Mouse (Mus musculus) v-Abl transformed pro-B cells (cell line): ENCODE measurements around the gene Sf1.

Experiments used
- in situ Hi-C, 2 experiments: fragments of 400-800 bp; cut with MboI; formaldehyde crosslinking; loops; one replicate each; pipeline ENCODE4 v1.15.1; 2025; ENCODE audit not compliant: unreplicated experiment in 2 of 2

Sf1 gene

DNA sequence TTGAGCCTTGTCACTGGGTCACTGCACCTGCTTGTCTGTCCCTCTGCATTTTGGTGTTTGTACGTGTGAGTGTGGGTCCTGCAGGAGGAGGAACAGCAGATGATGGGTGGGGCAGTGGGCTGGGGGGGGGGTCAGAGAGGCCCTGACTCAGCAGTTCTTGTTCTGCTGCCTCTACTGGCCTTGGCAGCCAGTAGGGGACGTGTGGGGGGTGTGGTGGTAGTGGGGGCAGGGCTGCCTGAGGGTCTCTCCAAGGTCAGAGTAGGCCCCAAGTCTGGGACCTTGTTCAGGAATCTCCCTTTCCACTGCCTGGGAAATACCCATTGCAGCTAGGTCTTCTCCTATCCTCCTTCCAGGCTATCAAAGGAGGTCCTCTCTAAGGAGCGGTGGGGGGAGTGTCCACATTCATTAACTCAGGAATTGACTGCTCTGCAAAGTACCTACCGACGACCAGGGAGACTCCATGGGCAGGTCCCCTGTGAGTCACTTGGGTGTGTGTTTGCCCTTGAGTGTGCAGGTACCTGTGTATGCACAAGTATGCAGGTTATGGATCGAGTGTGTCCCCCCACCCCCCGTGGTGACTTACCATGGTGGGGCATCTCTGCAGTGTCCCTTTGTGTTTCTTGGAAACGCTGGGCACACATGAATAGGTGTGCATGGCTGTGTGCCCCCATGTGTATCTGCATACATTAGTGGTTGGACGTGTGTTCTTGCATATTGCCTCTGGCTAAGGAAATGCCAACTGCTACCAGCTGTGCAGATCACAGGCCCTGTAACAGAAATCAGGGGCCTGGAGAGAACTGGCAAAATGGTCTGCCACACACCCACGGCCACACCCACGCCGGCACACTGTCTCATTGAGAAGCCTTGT, 53.6 kb downstream of the Sf1 start:
- in situ Hi-C loops: loop anchor here (5.0 to 10.0 kb wide), 5 partner anchors 35 to 158 kb away; no protein-coding TSS in a partner anchor

DNA sequence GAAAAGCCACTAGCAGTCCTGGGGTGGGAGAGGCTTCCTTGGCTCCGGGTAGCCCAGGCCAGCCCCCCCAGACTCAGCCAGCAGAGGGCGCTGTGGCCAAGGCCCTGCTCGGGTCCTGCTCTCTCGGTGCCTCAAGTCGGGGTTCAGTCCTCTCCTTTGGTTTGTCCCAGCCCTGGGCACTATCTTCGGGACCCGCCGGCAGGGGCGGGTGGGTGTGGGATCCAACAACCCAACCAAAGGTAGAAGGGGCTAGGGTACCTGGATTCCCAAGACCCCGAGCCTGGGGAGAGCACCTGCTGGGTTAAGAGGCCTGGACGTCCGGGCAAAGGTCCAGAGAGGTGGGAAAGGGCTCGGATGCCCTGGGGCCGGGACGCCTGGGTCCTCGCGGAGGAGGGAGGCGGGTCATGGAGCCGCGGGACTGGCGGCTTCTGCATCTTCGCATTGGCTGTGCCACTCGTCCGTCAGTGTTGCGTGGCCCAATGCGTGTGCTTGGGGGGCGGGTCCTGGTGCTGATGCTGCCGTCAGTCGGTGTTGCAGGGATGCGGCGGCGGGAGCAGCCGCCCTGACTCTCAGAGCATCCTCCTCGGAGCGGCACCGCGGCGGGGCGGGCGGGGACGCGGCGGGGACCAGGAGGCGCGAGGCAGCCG, 54.9 kb downstream of the Sf1 start, which contains the start of gene Nrxn2:
Nrxn2 (plus strand) TSS at position 499 of the 647 bp plus-strand sequence.
- in situ Hi-C loops: loop anchor here (5.0 to 10.0 kb wide), 5 partner anchors 34 to 156 kb away; no protein-coding TSS in a partner anchor

DNA sequence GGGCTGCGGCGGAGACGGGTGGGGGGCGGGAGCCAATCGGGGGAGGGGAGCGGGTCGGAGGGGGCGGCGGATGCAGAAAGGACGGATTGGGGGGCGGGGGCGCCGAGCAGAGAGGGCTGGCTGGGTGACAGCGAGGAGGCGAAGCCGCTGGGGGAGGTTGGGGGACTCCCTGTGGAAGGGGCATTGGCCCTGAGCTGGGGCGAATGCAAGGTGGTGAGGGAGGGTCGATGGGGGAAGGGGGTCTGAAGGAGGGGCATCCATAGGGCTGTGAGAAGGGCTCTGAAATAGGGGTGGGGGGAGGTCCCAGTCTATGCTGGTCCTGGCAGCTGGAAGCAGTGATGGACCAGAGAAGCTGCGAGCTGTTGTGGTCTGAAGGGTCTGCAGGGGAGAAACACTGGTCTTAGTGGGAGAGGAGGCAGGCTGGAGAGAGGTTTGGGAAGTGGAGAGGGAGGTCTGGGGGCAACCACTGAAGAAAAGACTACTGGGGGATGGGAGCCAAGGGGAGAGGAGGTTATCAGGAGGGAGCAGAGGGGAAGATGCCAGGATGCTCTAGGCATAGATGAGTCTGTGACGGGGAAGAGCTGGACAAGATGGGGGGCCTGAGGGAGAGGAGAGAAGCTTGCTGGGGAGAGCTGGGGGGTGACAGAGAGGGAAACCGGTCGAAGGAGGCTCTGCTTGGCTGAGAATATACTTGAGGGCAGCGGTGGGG, 55.6 kb downstream of the Sf1 start:
- in situ Hi-C loops: loop anchor here (5.0 to 10.0 kb wide), 5 partner anchors 33 to 156 kb away; no protein-coding TSS in a partner anchor

DNA sequence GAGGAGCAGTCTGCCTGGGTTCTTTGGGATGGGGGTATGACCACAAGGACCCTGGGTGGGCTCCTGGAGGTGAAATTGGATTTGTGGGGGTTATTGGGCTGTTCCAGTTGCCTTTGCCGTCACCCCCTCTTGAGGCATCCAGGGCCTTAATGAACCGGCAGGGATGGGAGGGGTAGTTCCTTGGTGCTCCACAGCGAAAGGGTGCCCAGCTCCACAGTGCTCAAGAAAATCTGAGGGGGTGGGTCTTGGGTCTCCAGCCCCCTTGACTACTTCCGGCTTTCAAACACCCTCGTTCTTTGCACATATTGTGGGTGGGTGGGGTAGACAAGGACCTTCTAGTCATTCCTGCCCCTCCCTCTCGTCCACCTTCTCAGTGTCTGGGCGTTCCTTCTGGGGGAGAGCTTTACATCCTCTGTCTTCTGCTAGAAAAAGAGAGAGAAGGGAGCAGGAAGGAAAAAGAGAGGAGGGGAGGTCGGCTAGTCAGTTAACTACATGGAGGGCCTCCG, 56.4 kb downstream of the Sf1 start:
- in situ Hi-C loops: loop anchor here (5.0 to 10.0 kb wide), 5 partner anchors 32 to 155 kb away; no protein-coding TSS in a partner anchor

DNA sequence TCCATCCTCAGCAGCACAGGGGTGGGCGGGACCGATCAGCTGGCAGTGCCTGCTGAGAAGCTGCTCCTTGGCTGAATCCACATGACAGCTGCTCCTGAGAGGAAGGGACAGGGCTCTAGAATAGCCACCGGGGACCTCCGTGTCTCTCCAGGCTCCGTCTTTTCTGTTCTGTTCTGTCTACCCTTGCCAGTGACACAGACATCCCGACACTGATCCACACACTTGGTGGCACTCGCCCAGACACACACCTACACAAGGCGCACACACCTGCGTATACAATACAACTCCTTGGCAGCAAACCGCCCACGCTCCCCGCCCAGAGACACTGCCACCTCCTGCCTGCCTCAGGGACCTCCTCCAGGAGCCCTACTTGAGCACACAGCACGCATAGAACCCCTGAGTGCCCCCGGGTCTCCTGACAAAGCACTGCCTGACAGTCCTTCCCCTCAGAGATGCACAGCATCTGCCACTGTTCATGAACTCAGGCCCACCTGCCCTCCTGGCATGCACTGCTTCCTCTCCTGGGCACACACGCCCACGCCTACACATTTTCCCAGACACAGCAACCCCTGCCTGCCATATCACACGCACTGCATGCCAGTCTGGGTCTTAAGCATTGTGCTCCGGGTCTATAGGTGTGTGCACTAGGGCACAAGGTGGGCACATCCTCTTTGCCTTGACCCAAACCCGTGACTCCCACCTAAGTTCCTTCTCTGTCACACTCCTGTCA, 57.2 kb downstream of the Sf1 start:
- in situ Hi-C loops: no loop called here

DNA sequence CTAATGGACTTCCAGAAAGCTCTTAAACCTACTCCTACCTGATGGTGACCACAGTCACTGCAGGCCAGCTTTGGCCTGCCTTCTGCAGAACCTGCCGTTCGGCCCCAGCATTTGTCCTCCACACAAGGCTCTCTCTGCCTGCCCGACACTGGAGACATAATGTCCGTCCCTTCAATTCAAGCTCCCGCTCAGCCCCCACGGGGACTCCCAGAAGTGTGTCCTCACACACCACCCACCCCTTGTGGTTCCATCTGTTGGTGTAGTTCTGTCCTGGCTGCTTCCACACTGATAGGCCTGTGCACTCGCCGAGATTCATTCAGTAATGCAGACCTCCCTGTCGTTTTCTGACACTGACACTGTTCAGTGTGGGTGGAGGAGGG, 57.7 kb downstream of the Sf1 start:
- in situ Hi-C loops: no loop called here

DNA sequence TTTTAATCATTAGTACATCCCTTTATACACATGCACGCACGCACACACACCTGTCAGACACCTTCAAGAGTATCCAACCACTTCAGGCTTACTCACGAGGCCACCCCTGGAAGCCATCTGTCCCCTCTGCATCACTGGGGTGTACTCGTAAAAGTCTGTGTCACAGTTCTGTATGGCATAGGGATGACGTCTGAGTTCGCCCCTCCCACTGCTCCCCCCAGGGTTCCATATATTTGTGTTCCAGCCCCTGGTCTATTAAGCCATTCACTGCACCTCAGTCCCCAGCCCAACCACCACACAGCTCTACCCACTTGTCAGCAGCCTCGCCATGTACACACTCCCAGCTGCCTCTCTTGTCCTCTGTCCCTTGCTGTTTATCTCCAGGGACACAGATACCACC, 58.5 kb downstream of the Sf1 start:
- in situ Hi-C loops: no loop called here

DNA sequence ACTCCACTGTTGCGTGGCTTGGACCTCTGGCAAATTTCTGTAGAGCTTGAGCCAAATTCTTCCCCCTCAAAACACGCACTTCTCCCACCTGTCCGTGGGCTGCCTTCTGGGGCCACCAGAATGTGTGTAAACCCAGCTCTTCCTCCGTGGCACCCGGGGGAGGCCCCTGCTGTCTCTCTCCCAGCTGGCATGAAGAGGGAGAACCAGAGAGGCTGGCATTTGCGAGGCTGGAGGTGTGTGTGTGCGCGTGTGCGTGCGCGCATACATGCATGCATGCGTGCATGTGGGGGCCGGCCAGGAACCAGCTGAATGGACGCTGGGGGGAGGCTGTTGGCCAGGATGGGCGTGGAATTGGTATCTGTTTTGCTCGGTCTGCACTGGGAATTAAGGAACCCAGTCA, 59.8 kb downstream of the Sf1 start:
- in situ Hi-C loops: no loop called here

DNA sequence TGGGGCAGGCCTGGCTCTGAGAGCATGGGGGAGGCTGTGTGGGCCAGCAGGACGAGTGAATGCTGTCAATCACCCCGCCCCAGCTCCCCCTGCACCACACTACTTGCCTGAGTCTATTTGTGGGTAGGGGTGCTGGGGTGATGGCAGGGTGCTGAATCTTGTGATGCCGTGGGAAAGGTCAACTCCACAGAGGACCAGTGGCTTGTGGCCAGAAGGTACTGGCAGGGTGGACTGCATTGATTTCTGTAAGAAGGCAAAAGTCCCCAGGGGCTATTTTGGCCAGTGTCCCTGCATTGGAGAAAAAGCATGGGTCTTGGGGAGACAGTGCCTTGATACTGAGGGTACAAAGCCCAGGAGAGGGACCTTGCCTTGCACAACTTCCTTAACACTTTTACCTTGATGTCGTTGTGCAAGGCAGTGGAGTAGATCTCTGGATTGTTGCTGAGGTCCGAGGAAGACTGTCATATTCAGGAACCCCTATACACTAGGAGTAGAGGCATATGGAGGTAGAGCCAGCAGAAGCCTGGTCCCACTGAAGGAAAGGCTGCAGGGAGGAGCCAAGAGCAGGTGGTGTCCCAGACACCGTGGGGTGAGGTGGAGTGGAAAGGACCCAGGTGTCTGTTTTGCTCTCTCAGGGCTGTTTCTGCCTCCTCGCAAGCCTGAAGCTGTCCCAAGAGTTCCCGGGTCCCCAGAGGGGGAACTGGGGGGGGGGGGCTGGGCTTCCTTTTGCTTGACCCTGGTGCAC, 60.8 kb downstream of the Sf1 start:
- in situ Hi-C loops: no loop called here

DNA sequence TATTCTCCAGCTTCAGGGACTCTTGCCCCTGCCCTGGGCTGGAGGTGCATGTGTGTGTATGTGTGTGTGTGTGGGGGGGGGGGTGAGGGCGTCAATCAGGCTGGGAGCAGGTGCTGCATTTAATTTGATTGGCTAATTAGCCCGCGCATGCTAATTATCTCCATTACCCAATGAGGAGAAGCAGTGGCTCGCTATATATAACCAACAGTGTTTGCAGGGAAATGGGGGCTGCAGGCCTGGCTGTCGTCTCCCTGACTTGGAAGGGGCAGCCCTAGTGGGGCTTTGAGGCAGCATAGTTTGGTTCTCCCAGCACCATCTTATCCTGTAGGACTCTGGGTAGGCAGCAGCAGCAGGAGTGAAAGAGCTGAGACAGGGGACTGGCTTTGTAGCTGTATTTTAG, 62.1 kb downstream of the Sf1 start:
- in situ Hi-C loops: no loop called here

DNA sequence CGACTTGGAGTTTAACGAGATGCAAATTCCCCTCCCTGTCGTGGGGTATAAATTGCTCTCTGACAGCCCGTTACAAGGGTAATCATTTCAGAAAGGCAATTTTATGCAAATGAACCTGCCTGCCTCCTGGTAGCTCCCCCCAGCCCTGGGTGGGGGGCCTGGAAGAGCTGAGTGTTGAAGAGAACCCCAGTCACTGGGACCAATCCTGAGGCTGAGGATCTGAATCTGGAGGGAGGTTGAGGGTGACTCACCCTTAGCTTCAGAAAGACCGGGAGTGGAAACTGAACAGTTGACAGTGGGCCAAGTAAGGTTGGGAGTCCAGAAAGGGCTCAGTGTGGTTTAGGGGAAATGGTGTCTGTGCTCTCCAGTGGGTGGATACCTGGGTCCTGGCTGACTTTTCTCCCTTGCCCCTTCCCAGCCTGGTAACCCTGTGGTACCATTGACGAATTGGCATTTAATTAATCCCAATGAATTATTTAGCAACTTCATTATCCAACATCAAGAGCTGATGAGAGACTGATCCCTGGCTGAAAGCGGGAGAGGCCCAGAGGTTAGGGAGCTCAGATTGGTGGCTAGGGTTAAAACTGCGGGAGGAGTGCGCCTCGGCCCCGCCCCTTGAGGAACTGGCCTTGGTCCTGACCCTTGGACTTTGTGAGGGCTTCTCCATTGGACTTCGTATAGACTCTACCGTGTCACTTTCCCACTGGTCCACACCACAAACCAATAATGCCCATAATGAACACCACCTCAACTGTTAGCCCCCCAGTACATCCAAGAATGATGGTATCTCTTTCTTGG, 63.4 kb downstream of the Sf1 start:
- in situ Hi-C loops: no loop called here
